Mouse (Mus musculus) CH12.LX (cell line): ENCODE measurements around the gene Sprr4. TPM values are rescaled to one million over a fixed set of nuclear protein-coding genes. Genes with fewer than 3 reads are reported as not detected.
"Not testable (repeated sequence)": the region's sequence is repeated elsewhere in the genome, so short reads cannot be mapped to it uniquely, and the experiment has no call there.

Experiments used
- DNase-seq: peaks from one replicate; pipeline ENCODE4 v3.0.0-alpha.2; 2013; ENCODE audit errors: extremely low read depth
- H3K27ac ChIP-seq: 2 replicates; pipeline ENCODE4 v1.5.1; 2012; ENCODE audit warnings: low read depth, mild to moderate bottlenecking, control low read depth, moderate library complexity; ENCODE audit not compliant: insufficient read depth
- H3K27me3 ChIP-seq: replicated peaks from 2 replicates; pipeline ENCODE3; 2012; ENCODE audit warnings: inconsistent platforms
- H3K36me3 ChIP-seq, 2 experiments: replicated peaks in 1 of 2; 2 replicates each; pipeline versions ENCODE3 to v1.6.1; 2012; ENCODE audit warnings: inconsistent platforms in 1 of 2, low read length in 1 of 2, mild to moderate bottlenecking in 1 of 2, mixed read lengths in 1 of 2, moderate library complexity in 1 of 2; ENCODE audit not compliant: control insufficient read depth in 1 of 2, insufficient read depth in 1 of 2
- H3K4me1 ChIP-seq, 2 experiments: 2 replicates each; pipeline ENCODE4 v1.6.1; 2012; ENCODE audit warnings: inconsistent platforms in 1 of 2, moderate library complexity in 1 of 2; ENCODE audit not compliant: insufficient read depth in 2 of 2, control insufficient read depth in 1 of 2
- H3K4me2 ChIP-seq: 2 replicates; pipeline ENCODE4 v1.6.1; 2012; ENCODE audit warnings: low read depth, mild to moderate bottlenecking, control low read depth; ENCODE audit not compliant: poor library complexity, insufficient read depth, severe bottlenecking
- H3K4me3 ChIP-seq, 3 experiments: fragments of 150-350 bp in 1 of 3; sonication (generic) in 1 of 3; replicated peaks in 1 of 3; 2 replicates each; pipeline versions ENCODE3 to v1.5.1; 2011 to 2012; ENCODE audit warnings: low read depth in 2 of 3, low read length in 2 of 3, mild to moderate bottlenecking in 2 of 3, moderate library complexity in 2 of 3, control low read depth in 1 of 3, improper control_type of control experiment in 1 of 3, inconsistent platforms in 1 of 3, mixed read lengths in 1 of 3; ENCODE audit not compliant: poor library complexity in 1 of 3
- H3K79me2 ChIP-seq: replicated peaks from 2 replicates; pipeline ENCODE4 v1.6.1; 2012; ENCODE audit warnings: mild to moderate bottlenecking, moderate library complexity; ENCODE audit not compliant: control insufficient read depth, poor library complexity, insufficient read depth, severe bottlenecking; ENCODE audit errors: extremely low read depth
- H3K9ac ChIP-seq: 2 replicates; pipeline ENCODE4 v1.6.1; 2012; ENCODE audit warnings: low read depth, mild to moderate bottlenecking, control low read depth, moderate library complexity; ENCODE audit not compliant: insufficient read depth
- H3K9me3 ChIP-seq: replicated peaks from 2 replicates; pipeline ENCODE3; 2012; ENCODE audit warnings: low read length, inconsistent platforms, mixed read lengths
- CHD2 ChIP-seq: IDR thresholded peaks from 2 replicates; pipeline ENCODE4 v1.6.1; 2011; ENCODE audit warnings: low read length, improper control_type of control experiment
- ETS1 ChIP-seq: conservative IDR thresholded peaks from 2 replicates; pipeline ENCODE4 v1.6.1; 2012; ENCODE audit warnings: low read depth, mild to moderate bottlenecking, inconsistent platforms, low read length, improper control_type of control experiment, moderate library complexity
- GABPA ChIP-seq: IDR thresholded peaks from 2 replicates; pipeline ENCODE4 v1.6.1; 2012; ENCODE audit warnings: low read depth, low read length, improper control_type of control experiment, inconsistent platforms; ENCODE audit not compliant: insufficient replicate concordance
- IRF4 ChIP-seq: IDR thresholded peaks from 2 replicates; pipeline ENCODE4 v1.6.1; 2014; ENCODE audit warnings: low read depth, mild to moderate bottlenecking, inconsistent platforms, low read length, improper control_type of control experiment
- JUND ChIP-seq: conservative IDR thresholded peaks from 2 replicates; pipeline ENCODE4 v1.6.1; 2011; ENCODE audit warnings: low read depth, low read length, improper control_type of control experiment
- MAFK ChIP-seq: IDR thresholded peaks from 2 replicates; pipeline ENCODE4 v1.6.1; 2011; ENCODE audit warnings: low read length, improper control_type of control experiment; ENCODE audit not compliant: insufficient replicate concordance
- MAZ ChIP-seq: IDR thresholded peaks from 2 replicates; pipeline ENCODE4 v1.6.1; 2012; ENCODE audit warnings: low read depth, mild to moderate bottlenecking, inconsistent platforms, low read length, improper control_type of control experiment, moderate library complexity
- MEF2A ChIP-seq: IDR thresholded peaks from 2 replicates; pipeline ENCODE4 v1.6.1; 2014; ENCODE audit warnings: low read depth, mild to moderate bottlenecking, inconsistent platforms, low read length, improper control_type of control experiment, borderline replicate concordance
- MXI1 ChIP-seq: IDR thresholded peaks from 2 replicates; pipeline ENCODE4 v1.6.1; 2011; ENCODE audit warnings: mild to moderate bottlenecking, low read depth, low read length, improper control_type of control experiment
- MYC ChIP-seq: IDR thresholded peaks from 2 replicates; pipeline ENCODE4 v1.6.1; 2011; ENCODE audit warnings: low read depth, mild to moderate bottlenecking, improper control_type of control experiment, low read length
- NELFE ChIP-seq: IDR thresholded peaks from 2 replicates; pipeline ENCODE4 v1.6.1; 2011; ENCODE audit warnings: low read depth, low read length, improper control_type of control experiment
- POLR2A ChIP-seq: IDR thresholded peaks from 2 replicates; pipeline ENCODE4 v1.6.1; 2011; ENCODE audit warnings: low read depth, mild to moderate bottlenecking, improper control_type of control experiment, low read length
- POLR2AphosphoS2 ChIP-seq: IDR thresholded peaks from 2 replicates; pipeline ENCODE4 v1.6.1; 2011; ENCODE audit warnings: low read depth, low read length, improper control_type of control experiment
- RAD21 ChIP-seq: IDR thresholded peaks from 2 replicates; pipeline ENCODE4 v1.6.1; 2011; ENCODE audit warnings: low read depth, mild to moderate bottlenecking, low read length, improper control_type of control experiment, moderate library complexity
- RCOR1 ChIP-seq: conservative IDR thresholded peaks from 2 replicates; pipeline ENCODE4 v1.6.1; 2012; ENCODE audit warnings: low read depth, mild to moderate bottlenecking, inconsistent platforms, low read length, improper control_type of control experiment
- SMC3 ChIP-seq: IDR thresholded peaks from 2 replicates; pipeline ENCODE4 v1.6.1; 2011; ENCODE audit warnings: low read depth, low read length, improper control_type of control experiment
- TBP ChIP-seq: conservative IDR thresholded peaks from 2 replicates; pipeline ENCODE4 v1.6.1; 2011; ENCODE audit warnings: low read depth, low read length, improper control_type of control experiment
- USF2 ChIP-seq: conservative IDR thresholded peaks from 2 replicates; pipeline ENCODE4 v1.6.1; 2011; ENCODE audit warnings: low read depth, low read length, improper control_type of control experiment
- dilution Hi-C: fragments of 300-500 bp; cut with MboI; formaldehyde crosslinking; loops from 2 replicates; pipeline ENCODE4 v1.14.3; 2020; ENCODE audit warnings: low sequenced_read_pairs; ENCODE audit not compliant: extremely low pct_unique_long_range_greater_than_20kb, extremely low pct_ligation_motif_present
- in situ Hi-C: fragments of 300-500 bp; cut with MboI; formaldehyde crosslinking; loops from 3 replicates; pipeline ENCODE4 v1.14.3; 2019; ENCODE audit warnings: low sequenced_read_pairs, low pct_ligation_motif_present, low pct_unique_long_range_greater_than_20kb, mixed read lengths
- polyA plus RNA-seq: library from polyadenylated mRNA; unstranded; fragments of >175 nt; gene quantifications from 2 replicates; pipeline ENCODE4 v1.2.1, GENCODE M21; 2012; ENCODE audit warnings: low read depth; ENCODE audit not compliant: insufficient read length
- total RNA-seq, 2 experiments: library from RNA; depleted of rRNA; stranded (reverse); fragments of 300-350 nt in 1 of 2; fragments of >200 nt in 1 of 2; gene quantifications; 2 replicates each; pipeline ENCODE4 v1.2.3; 2012 to 2014

Sprr4 gene
- total and polyA plus RNA-seq, 3 experiments = not detected

DNA sequence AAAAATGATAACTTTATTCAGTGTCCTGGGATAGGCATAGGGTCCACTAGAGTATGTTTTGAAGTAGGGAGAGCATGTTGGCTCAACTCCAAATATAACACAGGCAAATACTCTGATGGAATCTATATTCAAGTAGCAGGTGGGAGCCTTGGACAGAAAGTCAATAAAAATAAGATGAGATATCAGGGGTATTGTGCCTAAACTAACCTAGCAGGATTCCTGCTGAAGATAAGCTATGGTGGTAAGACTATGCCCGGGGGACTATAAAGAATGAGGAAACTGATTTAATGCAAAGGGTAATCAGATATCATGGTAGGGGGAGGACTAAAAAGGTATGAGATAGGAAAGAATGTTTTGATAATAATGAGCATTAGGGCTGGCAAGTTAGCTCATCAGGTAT is 7.9 kb upstream of the Sprr4 start:
- Histone ChIP-seq H3K9ac (no peak overlapping the region), H3K27ac (no peak overlapping the region), H3K27me3 (no peaks in the 10 kb centered on the region), H3K4me2 (no peak overlapping the region), H3K4me3 (no peak overlapping the region)
- DNase-seq = no peak
- TF ChIP-seq MYC (no peak), CHD2 (no peak), SMC3 (no peak), MXI1 (no peak), IRF4 (no peak)
- TF ChIP-seq, all 38 proteins: peak for 0
- in situ Hi-C loops = no loop called here
- no peaks in the 10 kb centered on the region for H3K4me1 ChIP-seq
- peaks cover 28% of the 10 kb centered on the region for H3K9me3 ChIP-seq
- no peaks in the 10 kb centered on the region for H3K36me3 ChIP-seq
- no peaks in the 10 kb centered on the region for H3K79me2 ChIP-seq
- dilution Hi-C loops = no loop called here

DNA sequence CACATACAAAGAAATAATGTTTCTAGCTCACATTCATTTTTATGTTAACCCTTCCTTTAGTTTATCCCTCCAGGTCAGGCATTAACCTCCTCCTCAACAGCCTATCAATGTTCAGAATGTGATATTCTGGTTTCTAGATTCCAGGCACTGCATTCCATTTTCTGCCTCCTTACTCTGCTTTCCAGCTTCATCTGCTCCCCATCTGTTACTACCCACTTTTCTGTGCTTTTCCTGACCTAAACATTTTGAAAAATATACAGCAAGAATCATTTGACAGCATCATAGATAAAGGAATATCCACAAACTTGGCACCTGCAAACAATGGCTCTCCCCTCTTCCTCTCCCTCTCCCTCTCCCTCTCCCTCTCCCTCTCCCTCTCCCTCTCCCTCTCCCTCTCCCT is 3.2 kb upstream of the Sprr4 start:
- no peaks in the 10 kb centered on the region for H3K36me3 ChIP-seq
- H3K4me1 ChIP-seq = no peaks in the 10 kb centered on the region
- no peak for TF ChIP-seq MAFK
- TF ChIP-seq MAZ = no peak
- no peak for TF ChIP-seq TBP
- H3K27ac ChIP-seq = no peak overlapping the region
- no peak for DNase-seq
- no peaks in the 10 kb centered on the region for H3K79me2 ChIP-seq
- H3K9ac ChIP-seq = no peak overlapping the region
- peaks cover 27% of the 10 kb centered on the region for H3K9me3 ChIP-seq
- H3K4me2 ChIP-seq = no peak overlapping the region
- in situ Hi-C loops = no loop called here
- H3K27me3 ChIP-seq = no peaks in the 10 kb centered on the region
- dilution Hi-C loops = no loop called here
- H3K4me3 ChIP-seq = no peak overlapping the region

DNA sequence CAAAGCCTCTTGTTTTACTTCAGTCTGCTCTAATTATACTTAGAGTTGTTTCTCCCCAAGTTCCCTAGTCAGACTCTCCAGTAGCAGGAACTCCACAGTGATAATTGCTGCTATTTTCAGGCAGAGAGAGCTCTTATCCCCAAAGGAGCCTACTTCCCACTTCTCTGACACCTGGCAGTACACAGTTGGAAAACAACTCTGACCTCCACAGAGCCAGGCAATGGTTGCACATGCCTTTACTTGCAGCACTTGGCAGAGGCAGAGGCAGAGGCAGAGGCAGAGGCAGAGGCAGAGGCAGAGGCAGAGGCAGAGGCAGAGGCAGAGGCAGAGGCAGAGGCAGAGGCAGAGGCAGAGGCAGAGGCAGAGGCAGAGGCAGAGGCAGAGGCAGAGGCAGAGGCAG is 10.0 kb downstream of the Sprr4 start:
- H3K4me2 ChIP-seq, H3K27ac ChIP-seq, H3K79me2 ChIP-seq, H3K4me3 ChIP-seq, H3K27me3 ChIP-seq, H3K9ac ChIP-seq, in situ Hi-C loops, H3K36me3 ChIP-seq, H3K4me1 ChIP-seq, dilution Hi-C loops, DNase-seq: not testable (repeated sequence)
- H3K9me3 ChIP-seq = peaks cover 35% of the 10 kb centered on the region

GRCm38 (mm10) chr3:92486307-92486706 is 14.0 kb downstream of the Sprr4 start:
- in situ Hi-C loops = no loop called here
- Histone ChIP-seq H3K9me3 (peaks cover 42% of the 10 kb centered on the region), H3K9ac (no peak overlapping the region), H3K27me3 (no peaks in the 10 kb centered on the region), H3K4me1 (no peaks in the 10 kb centered on the region), H3K4me3 (no peak overlapping the region), H3K27ac (no peak overlapping the region), H3K4me2 (no peak overlapping the region), H3K79me2 (no peaks in the 10 kb centered on the region), H3K36me3 (no peaks in the 10 kb centered on the region)
- DNase-seq = no peak
- no peak for TF ChIP-seq NELFE
- no peak for TF ChIP-seq RCOR1
- TF ChIP-seq MEF2A = no peak
- no peak for TF ChIP-seq POLR2AphosphoS2
- no peak for TF ChIP-seq JUND
- no peak for TF ChIP-seq GABPA
- no peak for TF ChIP-seq MAZ
- no peak for TF ChIP-seq RAD21
- no peak for TF ChIP-seq USF2
- no peak for TF ChIP-seq MAFK
- TF ChIP-seq POLR2A = no peak
- TF ChIP-seq ETS1 = no peak
- dilution Hi-C loops = no loop called here
